Mouse (Mus musculus) inflammation-experienced regulatory T-cells, adult 6 months (primary cell): ENCODE data around the gene Adssl1. TPM values are rescaled to one million over a fixed set of nuclear protein-coding genes. Genes with fewer than 3 reads are reported as not detected.

Experiments
- ATAC-seq: one replicate; pipeline ENCODE4 v1.8.0; 2017
- polyA plus RNA-seq, 3 experiments: library from polyadenylated mRNA; unstranded; fragments of 100-300 nt; shearing (Covaris generic); gene quantifications; one replicate each; pipeline ENCODE4 v1.2.1; 2017

Gene Adssl1
- polyA plus RNA-seq, 3 experiments from 2014 or later = 0.99 to 1.9 (median 1.6) TPM

DNA sequence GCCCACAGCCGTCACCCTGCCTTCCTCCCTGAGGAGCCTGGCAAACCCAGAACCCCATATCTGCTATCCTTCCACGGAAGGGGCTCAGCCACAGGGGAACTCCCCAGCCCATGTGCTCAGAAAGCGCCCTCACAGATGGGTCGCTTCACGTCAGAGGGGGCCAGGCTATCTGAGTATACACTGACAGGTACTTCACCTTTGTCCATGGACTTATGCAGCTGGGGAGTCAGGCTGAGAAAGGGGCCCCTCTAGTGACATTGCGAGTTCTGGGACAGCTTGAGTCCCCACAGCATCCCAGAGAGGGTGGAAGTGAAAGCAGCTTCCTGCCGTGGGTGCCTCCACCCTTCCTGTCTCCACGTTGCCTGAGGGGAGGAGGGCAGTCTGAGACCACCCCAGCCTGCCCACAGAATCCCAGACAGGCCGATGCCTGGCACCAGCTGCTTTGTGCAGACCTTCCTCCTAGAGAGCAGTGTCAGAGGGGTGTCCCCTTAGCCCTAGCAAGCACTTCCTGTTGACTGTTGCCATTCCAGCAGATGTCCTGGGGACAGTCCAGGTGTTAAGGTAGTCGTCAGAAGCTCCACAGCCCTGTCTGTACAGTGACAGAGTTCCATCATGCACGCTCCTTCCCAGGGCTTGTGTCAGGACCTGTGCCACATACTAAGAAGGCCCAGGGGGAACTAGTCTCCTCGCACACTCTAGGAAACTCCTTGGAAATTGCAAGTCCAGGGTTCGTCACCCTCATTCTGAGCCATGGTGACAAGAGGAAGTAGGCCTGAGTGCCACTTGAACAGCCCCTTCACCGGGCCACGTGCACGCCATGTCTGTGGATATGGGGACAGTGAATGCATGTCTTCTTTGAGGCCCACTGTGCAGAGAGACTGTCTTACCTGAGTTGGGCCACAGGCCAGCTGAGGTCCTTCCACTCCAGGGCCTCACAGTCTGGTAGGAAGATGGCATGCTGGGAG, 25.6 kb upstream of the Adssl1 start:
- peak; percentile 78 for ATAC-seq

DNA sequence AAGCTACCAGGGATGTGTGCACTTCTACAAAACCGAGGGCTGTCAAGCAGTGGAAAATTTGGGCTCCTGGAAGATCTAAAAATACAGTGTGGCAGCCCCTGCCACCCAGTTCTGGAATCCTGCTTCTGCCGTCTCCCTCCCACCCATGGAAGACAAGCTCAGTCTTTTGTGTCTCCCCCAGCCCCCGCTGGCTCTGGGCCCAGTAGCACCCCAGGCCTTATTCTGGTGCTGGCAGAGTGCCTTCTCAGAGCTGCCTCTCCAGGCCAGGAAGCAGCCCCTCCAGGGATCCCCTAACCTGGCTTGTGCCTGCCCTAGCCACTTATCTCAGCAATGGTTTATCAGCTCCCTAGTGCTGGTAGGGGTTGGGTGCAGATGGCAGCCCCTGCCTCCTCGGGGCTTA, 24.9 kb upstream of the Adssl1 start:
- ATAC-seq = no peak

DNA sequence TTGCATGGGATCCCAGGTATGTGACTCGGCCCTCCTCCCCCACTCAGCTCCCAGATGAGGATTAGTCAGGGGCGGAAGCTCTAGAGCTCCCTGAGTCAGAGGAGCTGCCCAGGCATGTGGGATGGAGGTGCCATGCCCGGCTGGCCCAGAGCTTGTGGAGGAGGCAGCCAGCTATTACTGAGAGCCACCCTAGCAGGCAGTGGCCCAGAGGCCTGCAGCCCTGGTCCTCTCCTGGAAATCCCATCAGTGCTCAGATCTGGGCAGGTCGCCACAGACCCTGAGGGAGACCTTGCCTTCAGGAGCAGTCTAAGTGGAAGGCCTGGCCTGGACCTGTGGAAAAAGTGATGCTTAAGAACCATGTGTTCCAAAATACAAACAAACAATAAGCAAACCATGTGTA, 24.2 kb upstream of the Adssl1 start:
- no peak for ATAC-seq

DNA sequence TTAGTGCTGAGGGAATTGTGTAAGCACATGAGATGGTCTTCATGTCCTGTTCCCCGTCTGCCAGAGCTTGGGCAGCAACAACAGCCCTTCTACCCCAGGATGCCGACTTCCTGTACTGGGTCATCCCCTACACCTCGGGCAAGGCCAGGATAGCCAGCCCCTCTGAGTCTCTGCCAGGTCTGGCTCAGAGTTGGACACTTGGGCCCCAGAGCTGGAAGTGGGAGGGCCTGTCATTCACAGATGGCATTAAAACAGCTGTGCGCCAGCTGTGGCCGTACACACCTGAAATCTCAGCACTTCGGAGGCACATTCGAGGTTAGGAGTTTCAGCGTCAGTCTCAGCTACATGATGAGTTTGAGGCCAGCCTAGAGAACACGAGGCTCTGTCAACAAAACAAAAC, 23.4 kb upstream of the Adssl1 start:
- ATAC-seq = no peak

DNA sequence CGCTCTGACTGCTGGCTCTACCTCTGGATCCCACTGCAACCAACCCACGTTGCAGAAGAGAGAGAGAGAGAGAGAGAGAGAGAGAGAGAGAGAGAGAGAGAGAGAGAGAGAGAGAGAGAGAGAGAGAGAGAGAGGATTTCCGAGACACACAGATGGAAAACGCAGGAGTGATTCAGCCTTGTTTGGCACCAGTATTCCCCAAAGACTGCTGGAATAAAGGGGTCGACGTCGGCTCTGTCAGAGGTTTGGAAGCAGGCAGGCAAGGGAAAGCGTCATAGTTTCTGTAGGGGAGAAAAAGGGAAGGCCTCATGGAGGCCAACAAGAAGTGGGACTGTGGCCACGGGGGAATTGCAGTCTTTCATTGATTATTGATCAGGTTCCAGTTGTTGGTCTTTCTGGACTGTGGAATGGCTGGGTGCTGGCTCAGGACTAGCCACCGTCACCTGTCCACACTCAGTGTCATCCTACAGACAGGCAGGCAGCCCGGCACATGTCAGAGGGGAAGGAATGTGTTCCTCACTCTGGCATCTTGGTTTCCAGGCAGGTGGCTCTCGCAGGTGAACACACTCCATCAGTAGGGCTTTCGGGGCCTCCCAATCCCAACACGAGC, 22.8 kb upstream of the Adssl1 start:
- ATAC-seq = no peak

DNA sequence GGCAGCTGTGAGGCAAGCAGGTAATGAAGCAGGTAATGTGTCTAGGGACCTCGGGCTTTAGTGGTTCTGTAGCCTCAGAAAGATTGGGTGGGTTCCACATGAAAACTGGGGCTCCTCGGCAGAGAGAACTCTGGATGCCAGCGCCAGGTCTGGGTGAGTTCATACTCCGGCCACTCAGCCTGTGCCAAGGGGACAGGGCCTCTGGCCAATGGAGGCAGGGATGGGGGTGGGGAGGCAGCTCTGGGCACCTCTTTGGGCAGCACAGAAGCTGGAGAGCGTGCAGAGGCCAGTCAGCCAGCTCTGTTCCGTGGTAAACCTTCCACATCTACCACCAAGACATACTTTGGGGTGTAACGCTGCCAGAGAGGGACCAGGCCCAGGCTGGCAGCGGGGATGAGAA, 22.2 kb upstream of the Adssl1 start:
- no peak for ATAC-seq

DNA sequence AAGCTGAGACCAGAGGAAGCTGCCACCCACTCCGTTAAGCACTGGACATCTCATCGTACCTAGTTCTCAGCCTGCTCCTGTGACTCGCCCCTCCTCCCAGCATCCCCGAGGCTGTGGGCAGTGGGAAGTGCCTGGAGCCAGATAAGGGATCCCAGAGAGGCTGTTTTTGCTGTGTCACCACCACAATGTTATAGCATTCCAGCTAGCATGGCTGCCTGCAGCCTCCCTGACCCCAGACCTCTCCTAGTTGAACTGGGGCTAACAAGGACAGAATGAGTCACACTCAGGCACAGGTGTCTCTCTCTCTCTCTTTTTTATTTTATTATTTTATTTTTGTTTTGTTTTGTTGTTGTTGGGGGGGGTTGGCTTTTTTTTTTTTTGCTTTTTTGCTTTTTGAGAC, 20.6 kb upstream of the Adssl1 start:
- no peak for ATAC-seq

DNA sequence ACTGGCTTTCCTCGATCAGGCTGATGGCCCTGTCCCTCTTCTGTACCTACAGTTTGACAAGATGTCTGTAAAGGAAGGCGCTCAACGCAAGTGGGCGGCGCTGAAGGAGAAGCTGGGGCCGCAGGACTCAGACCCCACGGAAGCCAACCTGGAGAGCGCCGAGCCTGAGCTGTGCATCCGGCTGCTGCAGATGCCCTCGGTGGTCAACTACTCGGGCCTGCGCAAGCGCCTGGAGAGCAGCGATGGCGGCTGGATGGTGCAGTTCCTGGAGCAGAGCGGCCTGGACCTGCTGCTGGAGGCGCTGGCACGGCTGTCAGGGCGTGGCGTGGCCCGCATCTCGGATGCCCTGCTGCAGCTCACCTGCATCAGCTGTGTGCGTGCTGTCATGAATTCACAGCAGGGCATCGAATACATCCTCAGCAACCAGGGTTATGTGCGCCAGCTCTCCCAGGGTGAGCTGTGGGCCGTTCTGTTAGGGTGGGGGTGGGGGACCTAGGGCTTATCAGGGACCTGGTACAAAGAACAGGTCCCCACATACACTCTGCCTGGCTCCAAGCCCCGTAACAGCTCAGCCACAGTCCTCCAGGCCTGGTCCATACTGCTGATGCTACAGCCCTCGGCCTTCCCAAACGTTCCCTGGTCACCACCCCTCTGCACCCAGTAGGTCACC, 19.8 kb upstream of the Adssl1 start:
- no peak for ATAC-seq

DNA sequence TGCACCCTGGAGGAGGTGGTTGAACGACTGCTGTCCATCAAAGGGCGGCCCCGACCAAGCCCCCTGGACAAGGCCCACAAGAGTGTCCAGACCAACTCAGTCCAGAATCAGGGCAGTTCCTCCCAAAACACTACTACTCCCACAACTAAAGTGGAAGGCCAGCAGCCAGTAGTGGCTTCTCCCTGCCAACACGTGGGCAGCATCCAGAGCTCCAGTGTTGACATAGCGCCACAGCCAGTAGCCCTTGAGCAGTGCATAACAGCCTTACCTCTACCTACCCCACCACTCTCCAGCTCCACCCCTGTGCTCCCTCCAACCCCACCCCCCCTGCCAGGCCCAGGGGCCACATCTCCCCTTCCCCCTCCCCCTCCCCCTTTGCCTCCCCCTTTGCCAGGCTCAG, 15.8 kb upstream of the Adssl1 start:
- ATAC-seq = no peak

DNA sequence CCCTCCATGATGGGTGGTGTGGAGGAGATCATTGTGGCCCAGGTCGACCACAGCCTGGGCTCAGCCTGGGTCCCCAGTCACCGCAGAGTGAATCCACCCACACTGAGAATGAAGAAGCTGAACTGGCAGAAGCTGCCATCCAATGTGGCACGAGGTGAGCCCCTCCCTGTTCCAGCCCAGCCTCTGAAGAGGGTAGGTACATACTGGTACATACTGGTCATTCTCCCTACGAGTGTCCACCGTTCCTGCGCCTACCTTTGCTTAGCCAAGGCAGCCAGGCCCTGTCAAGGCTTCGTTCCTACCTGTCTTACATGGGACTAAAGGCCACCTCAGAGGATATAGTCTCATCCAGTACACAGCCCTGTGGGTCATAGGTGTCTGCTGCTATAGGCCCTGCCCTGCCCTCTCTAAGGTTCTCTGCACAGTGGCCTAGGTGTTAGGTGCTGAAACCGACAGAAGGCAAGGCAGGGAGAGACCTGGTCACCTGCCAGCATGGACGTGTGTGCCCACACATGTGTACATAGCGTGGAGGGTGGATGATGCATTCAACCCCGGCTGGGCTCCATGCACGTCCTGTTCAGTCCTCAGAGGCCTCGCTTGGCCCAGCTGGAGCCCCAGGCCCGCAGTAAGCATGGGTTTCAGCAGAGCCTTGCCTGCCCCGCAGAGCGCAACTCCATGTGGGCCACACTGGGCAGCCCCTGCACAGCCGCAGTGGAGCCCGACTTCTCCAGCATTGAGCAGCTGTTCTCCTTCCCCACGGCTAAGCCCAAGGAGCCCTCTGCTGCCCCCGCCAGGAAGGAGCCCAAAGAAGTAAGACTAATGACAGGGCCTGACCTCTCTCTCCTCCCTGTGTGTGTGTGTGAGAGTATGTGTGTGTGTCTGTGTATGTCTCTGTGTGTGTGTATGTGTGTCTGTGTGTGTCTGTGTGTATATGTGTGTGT, 14.9 kb upstream of the Adssl1 start:
- no peak for ATAC-seq

DNA sequence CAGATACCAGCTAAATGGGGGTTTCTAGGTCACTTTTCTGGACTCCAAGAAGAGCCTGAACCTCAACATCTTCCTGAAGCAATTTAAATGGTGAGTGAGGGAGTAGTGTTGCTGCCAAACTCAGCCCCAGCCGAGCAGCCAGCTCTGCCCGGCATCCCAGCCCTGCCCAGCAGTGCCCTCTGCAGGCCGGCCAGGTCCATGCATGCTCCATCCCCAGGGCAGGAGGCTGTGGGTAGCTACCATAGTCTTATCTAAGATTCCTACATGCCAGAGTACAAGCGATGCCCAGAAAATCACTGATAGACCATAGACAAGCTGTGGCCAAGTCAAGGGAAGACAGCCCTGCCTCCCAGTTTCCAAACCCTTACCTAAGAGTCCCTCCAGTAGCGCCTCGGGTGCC, 14.1 kb upstream of the Adssl1 start:
- peak; percentile 60 for ATAC-seq

DNA sequence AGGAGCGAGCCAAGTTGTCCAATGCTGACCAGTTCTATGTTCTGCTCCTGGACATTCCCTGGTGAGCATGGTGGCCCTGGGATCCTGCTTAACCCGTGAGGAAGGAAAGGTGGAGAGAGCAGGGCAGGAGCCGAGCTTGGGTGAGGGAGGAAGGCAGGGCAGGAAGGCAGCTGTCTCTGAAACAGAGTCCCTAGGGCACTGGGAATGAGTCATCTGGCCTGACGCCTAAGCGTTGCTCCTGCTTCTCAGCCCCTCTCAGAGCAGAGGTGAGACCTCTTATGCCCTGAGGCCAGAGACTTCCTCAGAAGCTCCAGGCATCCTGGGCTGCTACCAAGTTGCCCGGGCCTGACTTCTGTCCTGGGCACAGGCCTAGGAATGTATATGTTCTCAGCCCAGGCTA, 12.8 kb upstream of the Adssl1 start:
- no peak for ATAC-seq

DNA sequence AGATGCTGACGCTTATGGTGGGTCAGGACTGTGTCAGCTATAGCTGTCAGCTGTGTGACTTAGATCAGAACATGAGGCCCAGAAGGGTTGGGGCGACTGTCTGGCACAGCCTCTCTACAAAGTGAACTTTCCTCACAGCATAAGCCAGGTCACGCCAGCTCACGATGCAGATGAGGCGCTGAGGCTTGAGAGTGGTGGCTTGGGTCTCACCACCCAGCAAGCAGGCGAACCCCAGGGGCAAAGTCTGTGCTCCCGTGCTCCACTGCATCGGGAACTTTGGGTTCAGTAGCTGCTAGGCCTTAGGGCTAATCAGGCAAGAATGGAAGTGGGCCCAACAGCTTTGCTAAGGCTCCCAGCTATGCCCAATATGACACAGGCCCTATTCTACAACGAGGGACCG, 10.8 kb upstream of the Adssl1 start:
- no peak for ATAC-seq

DNA sequence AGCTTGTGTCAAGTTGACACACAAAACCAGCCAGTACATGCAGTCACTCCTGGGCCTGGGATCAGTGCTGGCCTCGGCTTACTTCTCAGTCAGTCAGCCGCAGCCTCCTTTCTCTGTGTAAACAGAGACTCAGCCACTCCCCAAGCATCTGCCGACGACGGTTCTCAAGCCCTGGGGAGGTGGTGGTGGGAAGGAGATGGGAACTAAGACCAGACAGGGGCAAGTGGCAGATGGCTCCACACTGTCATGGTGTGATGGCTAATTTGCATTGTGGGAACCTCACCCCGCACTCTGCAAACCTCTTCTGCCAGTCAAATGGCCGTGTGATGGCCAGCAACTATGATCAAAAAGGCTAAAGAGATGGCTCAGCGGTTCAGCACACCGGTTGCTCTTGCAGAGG, 3.2 kb upstream of the Adssl1 start:
- ATAC-seq = no peak

DNA sequence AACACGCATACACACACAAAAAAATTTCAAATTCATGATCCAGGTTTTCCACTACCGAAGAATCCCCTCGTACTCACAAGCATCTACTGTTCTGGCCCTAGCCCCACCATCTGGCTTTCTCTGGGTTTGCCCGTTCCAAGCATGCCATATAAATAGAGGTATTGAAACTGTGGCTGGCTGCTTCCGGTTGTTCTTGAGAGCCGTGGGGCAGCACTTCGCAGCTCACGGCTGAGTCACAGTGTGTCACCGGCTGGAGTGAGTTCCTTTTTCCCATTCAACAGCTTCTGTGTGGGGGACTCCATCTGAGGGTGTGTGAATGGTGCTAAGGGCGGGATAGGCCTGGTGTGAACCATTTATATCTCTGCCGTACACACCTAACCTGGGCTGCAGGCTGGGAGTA, 2.7 kb upstream of the Adssl1 start:
- ATAC-seq = peak; percentile 52

DNA sequence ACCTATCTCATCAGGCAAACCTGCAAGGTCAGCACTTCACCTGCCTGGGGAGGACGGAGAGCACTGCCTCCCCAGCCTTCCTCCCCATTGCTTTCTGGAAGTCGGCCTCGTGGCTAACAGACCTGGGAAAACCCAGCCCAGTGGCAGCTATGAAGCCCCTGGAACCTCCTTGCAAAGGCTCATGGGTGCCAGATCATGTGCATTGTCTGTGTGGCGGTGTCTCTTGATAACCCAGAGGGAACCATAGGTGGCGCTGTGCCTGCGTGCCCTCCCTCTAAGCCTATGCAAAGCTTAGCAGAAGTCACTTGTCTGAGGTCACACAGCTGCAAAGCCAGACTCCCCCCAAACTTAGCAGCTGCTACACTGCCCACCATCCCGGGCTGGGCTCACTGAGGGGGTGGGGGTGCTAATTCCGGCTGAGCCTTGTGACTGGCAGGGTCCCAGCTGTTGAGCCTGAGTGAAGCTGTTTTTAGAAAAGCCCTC, 1.9 kb upstream of the Adssl1 start:
- peak; percentile 49 for ATAC-seq

DNA sequence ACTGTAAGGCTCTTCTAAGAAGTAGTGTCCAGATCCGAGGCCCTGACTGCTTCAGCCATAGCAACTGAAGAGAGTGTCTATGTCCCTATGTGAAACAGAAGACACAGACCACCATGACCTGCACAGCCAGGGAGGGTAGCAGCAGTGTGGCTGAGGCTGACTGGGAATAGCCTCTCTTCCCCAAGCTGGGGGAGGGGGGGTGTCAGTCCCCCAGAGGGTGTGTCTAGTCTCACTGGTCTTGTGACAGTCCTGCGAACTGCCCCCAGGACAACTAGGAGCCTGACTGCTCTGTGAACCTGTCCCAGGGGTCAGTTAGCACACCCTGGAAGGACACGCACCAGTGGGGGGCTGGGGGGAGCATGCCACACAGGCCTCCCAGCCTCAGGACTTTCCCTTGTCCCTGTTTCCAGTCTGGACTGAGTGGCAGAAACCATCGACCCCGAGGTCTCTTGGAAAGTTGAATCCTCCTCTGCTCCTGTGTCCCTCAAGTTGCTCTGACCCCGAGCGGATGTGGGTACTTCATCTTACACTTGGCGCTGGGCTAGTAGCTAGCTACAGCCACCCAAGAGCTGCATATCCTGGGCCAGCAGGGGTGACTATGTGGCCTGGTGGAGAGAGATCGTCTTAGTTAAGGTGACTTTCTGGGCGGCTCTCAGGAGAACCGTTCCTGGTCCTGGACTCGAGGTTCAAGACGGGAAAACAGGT, 712 bp upstream of the Adssl1 start:
- peak; percentile 55 for ATAC-seq

DNA sequence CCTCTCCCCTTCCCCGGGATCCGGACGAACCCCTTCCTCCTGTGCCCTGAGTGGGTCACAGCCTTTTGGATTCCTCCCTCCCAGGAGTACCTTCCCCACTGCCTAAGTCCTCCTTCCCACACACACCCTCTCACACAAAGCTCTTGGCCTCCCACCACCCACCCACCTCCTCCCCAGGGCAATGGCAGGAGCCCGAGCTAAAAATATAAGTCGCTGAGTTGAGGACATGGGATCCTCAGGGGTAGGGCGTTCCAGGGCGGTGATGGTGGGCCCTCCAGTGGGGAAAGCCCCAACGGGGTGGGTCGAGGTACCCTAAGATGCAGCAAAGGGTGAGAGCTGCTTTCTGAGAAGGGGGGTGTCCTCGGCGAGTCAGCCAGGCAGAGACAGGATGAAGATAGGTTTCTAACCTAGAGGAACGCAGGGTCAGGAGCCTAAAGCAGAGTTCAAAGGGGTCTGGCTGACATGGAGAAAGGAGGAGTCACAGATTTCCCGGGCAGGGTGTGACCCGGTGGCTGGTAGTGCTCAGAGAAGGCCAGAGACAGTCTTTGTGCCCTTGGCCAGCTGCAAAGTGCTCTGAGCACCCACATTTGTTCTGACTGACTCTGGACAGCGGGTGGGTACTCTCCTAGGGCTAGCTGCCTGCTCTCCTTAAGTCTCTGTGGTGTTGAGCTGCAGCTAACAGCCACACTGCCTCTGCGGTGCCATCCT, 663 bp downstream of the Adssl1 start:
- no peak for ATAC-seq

DNA sequence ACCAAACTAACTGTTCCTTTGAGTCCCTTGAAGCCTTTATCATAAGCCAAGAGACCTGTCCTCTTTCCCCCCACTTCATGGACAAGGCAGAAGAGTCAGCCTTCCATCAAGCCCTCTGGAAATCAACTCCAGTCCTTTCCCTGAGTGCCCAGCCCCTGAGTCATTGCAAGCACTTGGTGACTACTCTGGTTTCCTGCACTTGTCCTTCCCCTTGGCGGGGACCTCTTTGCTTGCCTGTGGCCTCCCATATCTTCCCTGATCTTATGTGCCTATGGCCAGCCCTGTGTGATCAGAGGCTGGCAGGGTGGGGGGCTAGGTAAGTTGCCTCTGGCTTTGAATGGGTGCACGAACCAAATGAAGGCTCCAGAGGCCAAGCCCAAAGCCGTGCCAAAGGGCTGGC, 2.1 kb downstream of the Adssl1 start:
- no peak for ATAC-seq

DNA sequence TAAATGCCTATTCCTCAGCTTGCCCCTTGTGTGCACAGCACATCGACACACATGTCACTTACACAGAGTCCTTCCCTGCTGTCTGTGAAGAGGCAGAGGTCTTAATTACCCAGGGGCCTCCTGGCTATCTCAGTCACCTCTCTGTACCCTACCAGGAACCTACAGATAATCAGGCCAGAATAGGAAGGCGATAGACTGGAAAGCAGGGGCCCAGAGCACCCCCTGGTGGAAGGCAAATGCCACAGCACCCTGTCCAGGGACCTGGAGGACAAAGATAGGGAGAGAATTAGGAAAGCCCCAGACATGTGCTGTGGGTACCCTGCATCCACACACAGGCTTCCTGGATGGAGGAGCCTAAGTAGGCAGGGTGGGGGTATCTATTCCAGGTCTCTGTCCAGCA, 3.9 kb downstream of the Adssl1 start:
- ATAC-seq = peak; percentile 41

DNA sequence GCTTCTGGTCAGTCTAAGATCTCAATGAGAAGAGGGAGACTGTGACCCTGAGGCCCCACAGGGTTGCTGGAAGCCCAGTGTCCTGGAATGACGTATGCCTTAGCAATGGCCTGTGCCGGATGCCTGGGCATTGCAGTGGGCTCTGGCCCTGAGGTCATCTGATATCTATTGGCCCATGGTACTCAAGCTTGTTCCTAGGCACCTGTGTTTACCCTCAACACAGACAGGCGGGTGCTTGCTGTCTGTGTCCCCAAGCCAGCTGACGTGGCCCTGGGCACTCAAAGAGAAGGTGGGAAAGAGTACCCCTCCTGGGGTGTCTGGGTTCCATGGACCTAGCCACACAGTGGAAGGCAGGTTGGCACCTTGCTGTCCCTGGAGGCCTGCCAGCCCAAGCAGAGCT, 5.9 kb downstream of the Adssl1 start:
- no peak for ATAC-seq
